Mouse (Mus musculus): ENCODE results near the gene Nudt19. TPM values are rescaled to one million over a fixed set of nuclear protein-coding genes. Genes with fewer than 3 reads are reported as not detected.

The Nudt19 gene
- total RNA-seq, 2 experiments from 2014 or later = 51.1 to 53.2 TPM

Other genes with a start within 250 kb of the Nudt19 start
- 10 to 100 TPM; 15.4 to 16.7 TPM for gene Gpatch1, start 237.9 kb downstream of the Nudt19 start, total RNA-seq (2021)
- 1 to 10 TPM; 1.7 to 2.4 TPM for gene Rhpn2, start 222.1 kb downstream of the Nudt19 start, total RNA-seq (2021)
- gene Faap24, start 159.5 kb downstream of the Nudt19 start, total RNA-seq (2021) = 1 to 10 TPM; 5.2 to 6.9 TPM
- gene Cep89, start 159.3 kb downstream of the Nudt19 start, total RNA-seq (2021) = 10 to 100 TPM; 11.9 to 16.0 TPM
- not detected for gene Slc7a9, start 107.5 kb downstream of the Nudt19 start, total RNA-seq (2021)
- under 1 TPM; 0.07 to 0.10 TPM for gene Tdrd12, start 18.6 kb downstream of the Nudt19 start, total RNA-seq (2021)
- gene Rgs9bp, start 29.3 kb upstream of the Nudt19 start, total RNA-seq (2021) = under 1 TPM; 0.29 to 0.30 TPM
- 10 to 100 TPM; 28.7 to 30.2 TPM for gene Ankrd27, start 29.9 kb upstream of the Nudt19 start, total RNA-seq (2021)
- gene Pdcd5, start 91.2 kb upstream of the Nudt19 start, total RNA-seq (2021) = 10 to 100 TPM; 75.9 to 76.2 TPM
- gene Dpy19l3, start 198.2 kb upstream of the Nudt19 start, total RNA-seq (2021) = 10 to 100 TPM; 51.0 to 57.2 TPM
- 10 to 100 TPM; 23.5 to 26.6 TPM for gene Zfp507, start 246.7 kb upstream of the Nudt19 start, total RNA-seq (2021)

Measured in adrenal gland, adult 18-20 months (tissue).